Mouse (Mus musculus): ENCODE results near the gene Crispld2. TPM values are rescaled to one million over a fixed set of nuclear protein-coding genes. Genes with fewer than 3 reads are reported as not detected.

Crispld2 gene
- total and polyA plus RNA-seq, 3 experiments = 0.23 to 3.7 (median 0.45) TPM

DNA sequence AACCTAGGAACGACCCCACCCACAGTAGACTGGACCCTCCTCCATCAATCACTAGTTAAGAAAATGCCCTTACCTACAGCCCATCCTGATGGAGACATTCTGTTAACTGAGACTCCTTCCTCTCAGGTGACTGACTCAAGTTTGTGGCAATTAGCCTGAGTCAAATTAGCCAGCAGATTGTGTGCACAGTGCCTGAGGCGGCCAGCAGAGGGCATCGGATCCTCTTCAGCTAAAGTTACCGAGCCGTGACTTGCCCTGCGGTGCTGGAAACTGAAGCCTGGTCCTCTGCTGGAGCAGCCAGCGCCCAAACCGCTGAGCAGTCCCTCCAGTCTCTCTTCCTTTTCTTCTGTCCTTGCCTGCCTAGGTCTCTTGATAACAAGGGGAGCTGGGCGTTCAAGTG, 24.8 kb upstream of the Crispld2 start:
- DNase-seq (ENCODE audit: low spot score) (no peak), ATAC-seq (ENCODE audit: extremely low read depth, insufficient number of reproducible peaks, low FRiP score, poor library complexity, severe bottlenecking) (no peak)
- H3K27me3 ChIP-seq (ENCODE audit: insufficient read depth, low read length) = peaks cover 35% of the 10 kb centered on the region
- H3K4me1 ChIP-seq (ENCODE audit: insufficient read depth, low read depth, low read length) = no peaks in the 10 kb centered on the region
- no peaks in the 10 kb centered on the region for H3K36me3 ChIP-seq (replicated peaks)
- peaks cover 9% of the 10 kb centered on the region for H3K9me3 ChIP-seq (replicated peaks)
- H3K4me3 ChIP-seq (ENCODE audit: low read depth, low read length) = no peak overlapping the region
- TF ChIP-seq TAL1 (conservative IDR thresholded peaks at IDR 0.05; ENCODE audit: low read depth, low read length) (no peak), GATA2 (IDR thresholded peaks at IDR 0.05; ENCODE audit: borderline replicate concordance, low read depth, low read length) (no peak), POLR2AphosphoS5 (IDR thresholded peaks at IDR 0.05; ENCODE audit: insufficient replicate concordance, low read depth, low read length) (no peak), GATA1 (IDR thresholded peaks at IDR 0.05; ENCODE audit: borderline replicate concordance, low read length) (no peak), CTCF (IDR thresholded peaks at IDR 0.05; ENCODE audit: low read depth, low read length) (no peak)

DNA sequence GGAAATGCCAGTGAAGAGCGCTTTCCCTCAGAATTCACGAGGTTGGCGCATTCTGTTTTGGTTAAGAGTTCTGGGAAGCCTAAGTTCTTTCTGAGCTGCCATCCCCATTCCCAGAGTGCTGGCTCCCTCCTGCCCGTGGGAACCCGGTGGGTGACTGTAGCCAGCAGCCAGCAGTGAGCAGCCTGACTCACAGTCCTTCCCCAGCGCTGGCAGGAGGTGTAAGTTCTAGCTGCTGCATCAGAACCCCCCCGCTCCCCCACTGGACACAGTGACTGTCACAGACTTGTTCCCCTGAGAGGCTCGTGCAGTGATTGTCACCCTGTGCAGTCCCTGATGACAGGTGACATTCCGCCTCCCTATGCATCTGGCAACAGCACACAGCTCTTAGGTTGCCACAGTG, 22.1 kb upstream of the Crispld2 start:
- H3K27me3 ChIP-seq (ENCODE audit: insufficient read depth, low read length) = peaks cover 44% of the 10 kb centered on the region
- no peak overlapping the region for H3K4me3 ChIP-seq (ENCODE audit: low read depth, low read length)

DNA sequence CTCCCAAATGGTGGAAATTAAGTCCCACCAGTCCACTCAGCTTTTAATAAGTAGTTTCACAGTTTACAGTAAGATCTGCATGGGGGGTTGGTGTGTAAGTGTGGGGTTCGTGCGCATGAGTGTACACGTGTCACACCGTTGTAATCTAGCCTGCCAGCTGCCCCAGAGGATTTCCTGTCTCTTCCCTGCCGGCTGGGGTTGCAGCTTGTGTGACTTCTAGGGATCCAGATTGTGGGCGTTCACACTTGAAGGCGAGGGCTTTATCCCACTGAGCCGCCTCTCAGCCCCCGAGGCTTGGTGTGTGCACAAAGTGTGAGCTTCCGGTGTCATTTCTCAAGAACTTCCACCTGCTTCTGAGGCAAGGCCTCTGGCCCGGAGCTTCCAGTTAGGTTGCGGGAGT, 19.7 kb upstream of the Crispld2 start:
- Histone ChIP-seq H3K4me1 (ENCODE audit: insufficient read depth, low read depth, low read length) (no peaks in the 10 kb centered on the region), H3K9me3 (replicated peaks) (peaks cover 5% of the 10 kb centered on the region), H3K4me3 (ENCODE audit: low read depth, low read length) (no peak overlapping the region), H3K36me3 (replicated peaks) (no peaks in the 10 kb centered on the region), H3K27me3 (ENCODE audit: insufficient read depth, low read length) (peaks cover 42% of the 10 kb centered on the region)
- TF ChIP-seq TAL1 (conservative IDR thresholded peaks at IDR 0.05; ENCODE audit: low read depth, low read length) (no peak), GATA1 (IDR thresholded peaks at IDR 0.05; ENCODE audit: borderline replicate concordance, low read length) (no peak), CTCF (IDR thresholded peaks at IDR 0.05; ENCODE audit: low read depth, low read length) (no peak), POLR2AphosphoS5 (IDR thresholded peaks at IDR 0.05; ENCODE audit: insufficient replicate concordance, low read depth, low read length) (no peak), GATA2 (IDR thresholded peaks at IDR 0.05; ENCODE audit: borderline replicate concordance, low read depth, low read length) (no peak)
- DNase-seq (ENCODE audit: low spot score) (no peak), ATAC-seq (ENCODE audit: extremely low read depth, insufficient number of reproducible peaks, low FRiP score, poor library complexity, severe bottlenecking) (peak; percentile 48)

More for the DNA sequence above, 22.1 kb upstream of the Crispld2 start:
- DNase-seq (ENCODE audit: low spot score) (no peak), ATAC-seq (ENCODE audit: extremely low read depth, insufficient number of reproducible peaks, low FRiP score, poor library complexity, severe bottlenecking) (no peak)
- TF ChIP-seq CTCF (IDR thresholded peaks at IDR 0.05; ENCODE audit: low read depth, low read length) (no peak), TAL1 (conservative IDR thresholded peaks at IDR 0.05; ENCODE audit: low read depth, low read length) (no peak), GATA1 (IDR thresholded peaks at IDR 0.05; ENCODE audit: borderline replicate concordance, low read length) (no peak), POLR2AphosphoS5 (IDR thresholded peaks at IDR 0.05; ENCODE audit: insufficient replicate concordance, low read depth, low read length) (no peak), GATA2 (IDR thresholded peaks at IDR 0.05; ENCODE audit: borderline replicate concordance, low read depth, low read length) (no peak)
- H3K4me1 ChIP-seq (ENCODE audit: insufficient read depth, low read depth, low read length) = no peaks in the 10 kb centered on the region
- H3K36me3 ChIP-seq (replicated peaks) = no peaks in the 10 kb centered on the region
- H3K9me3 ChIP-seq (replicated peaks) = peaks cover 9% of the 10 kb centered on the region

DNA sequence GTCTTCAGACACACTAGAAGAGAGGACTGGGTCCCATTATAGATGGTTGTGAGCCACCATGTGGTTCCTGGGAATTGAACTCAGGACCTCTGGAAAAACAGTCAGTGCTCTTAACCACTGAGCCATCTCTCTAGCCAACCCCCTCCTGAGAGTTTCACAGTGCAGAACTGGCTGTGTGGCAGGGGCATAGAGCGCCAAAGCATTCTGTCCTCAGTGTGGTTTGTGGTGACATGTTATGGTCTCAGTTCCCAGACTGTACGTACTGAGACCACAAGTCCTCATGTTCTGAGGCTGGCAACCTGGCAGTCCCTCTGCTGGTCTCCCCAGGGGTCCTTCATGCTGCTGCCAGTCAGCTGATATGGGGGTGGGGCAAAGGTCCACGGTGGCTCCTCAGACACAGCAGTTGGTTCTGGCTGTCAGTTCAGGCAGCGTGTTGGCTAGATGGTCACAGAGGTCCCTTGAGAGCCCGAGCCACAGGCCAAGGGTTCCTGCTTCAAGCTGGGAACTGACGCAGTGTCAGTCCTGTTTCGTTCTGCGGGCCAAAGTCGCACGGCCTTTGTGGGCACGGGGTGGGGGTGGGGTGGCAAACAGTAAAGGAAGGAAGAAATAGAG, 13.4 kb upstream of the Crispld2 start:
- Histone ChIP-seq H3K9me3 (replicated peaks) (no peaks in the 10 kb centered on the region), H3K36me3 (replicated peaks) (no peaks in the 10 kb centered on the region), H3K4me1 (ENCODE audit: insufficient read depth, low read depth, low read length) (no peaks in the 10 kb centered on the region; the same call in 1 of the 2 replicates), H3K4me3 (ENCODE audit: low read depth, low read length) (no peak overlapping the region), H3K27me3 (ENCODE audit: insufficient read depth, low read length) (peaks cover 44% of the 10 kb centered on the region)
- no peak for DNase-seq (ENCODE audit: low spot score)
- no peak for TF ChIP-seq TAL1 (conservative IDR thresholded peaks at IDR 0.05; ENCODE audit: low read depth, low read length)
- no peak for TF ChIP-seq GATA1 (IDR thresholded peaks at IDR 0.05; ENCODE audit: borderline replicate concordance, low read length)
- TF ChIP-seq POLR2AphosphoS5 (IDR thresholded peaks at IDR 0.05; ENCODE audit: insufficient replicate concordance, low read depth, low read length) = no peak
- no peak for TF ChIP-seq GATA2 (IDR thresholded peaks at IDR 0.05; ENCODE audit: borderline replicate concordance, low read depth, low read length)
- no peak for TF ChIP-seq CTCF (IDR thresholded peaks at IDR 0.05; ENCODE audit: low read depth, low read length)
- ATAC-seq (ENCODE audit: extremely low read depth, insufficient number of reproducible peaks, low FRiP score, poor library complexity, severe bottlenecking) = no peak

DNA sequence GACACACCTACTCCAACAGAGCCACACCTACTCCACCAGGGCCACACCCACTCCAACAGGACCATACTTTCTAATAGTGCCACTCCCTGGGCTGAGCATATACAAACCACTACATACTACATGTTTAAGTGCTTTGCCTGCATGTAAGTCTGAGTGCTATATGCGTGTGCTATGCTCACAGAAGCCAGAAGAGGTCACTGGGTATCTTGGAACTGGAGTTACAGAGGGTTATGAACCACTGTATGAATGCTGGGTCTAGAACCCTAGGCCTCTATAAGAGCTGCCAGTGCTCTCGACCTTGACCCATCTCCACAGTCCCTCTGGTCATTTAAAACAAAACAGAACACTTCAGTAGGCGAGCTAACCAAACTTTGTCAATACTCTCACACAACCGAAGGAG, 11.0 kb upstream of the Crispld2 start:
- H3K4me1 ChIP-seq (ENCODE audit: insufficient read depth, low read depth, low read length) = no peaks in the 10 kb centered on the region; the same call in 1 of the 2 replicates
- H3K9me3 ChIP-seq (replicated peaks) = no peaks in the 10 kb centered on the region
- no peak for DNase-seq (ENCODE audit: low spot score)
- no peak overlapping the region for H3K4me3 ChIP-seq (ENCODE audit: low read depth, low read length)
- no peaks in the 10 kb centered on the region for H3K36me3 ChIP-seq (replicated peaks)
- TF ChIP-seq TAL1 (conservative IDR thresholded peaks at IDR 0.05; ENCODE audit: low read depth, low read length) (no peak), POLR2AphosphoS5 (IDR thresholded peaks at IDR 0.05; ENCODE audit: insufficient replicate concordance, low read depth, low read length) (no peak), GATA2 (IDR thresholded peaks at IDR 0.05; ENCODE audit: borderline replicate concordance, low read depth, low read length) (no peak), CTCF (IDR thresholded peaks at IDR 0.05; ENCODE audit: low read depth, low read length) (no peak), GATA1 (IDR thresholded peaks at IDR 0.05; ENCODE audit: borderline replicate concordance, low read length) (no peak)
- no peak for ATAC-seq (ENCODE audit: extremely low read depth, insufficient number of reproducible peaks, low FRiP score, poor library complexity, severe bottlenecking)
- peaks cover 36% of the 10 kb centered on the region for H3K27me3 ChIP-seq (ENCODE audit: insufficient read depth, low read length)

DNA sequence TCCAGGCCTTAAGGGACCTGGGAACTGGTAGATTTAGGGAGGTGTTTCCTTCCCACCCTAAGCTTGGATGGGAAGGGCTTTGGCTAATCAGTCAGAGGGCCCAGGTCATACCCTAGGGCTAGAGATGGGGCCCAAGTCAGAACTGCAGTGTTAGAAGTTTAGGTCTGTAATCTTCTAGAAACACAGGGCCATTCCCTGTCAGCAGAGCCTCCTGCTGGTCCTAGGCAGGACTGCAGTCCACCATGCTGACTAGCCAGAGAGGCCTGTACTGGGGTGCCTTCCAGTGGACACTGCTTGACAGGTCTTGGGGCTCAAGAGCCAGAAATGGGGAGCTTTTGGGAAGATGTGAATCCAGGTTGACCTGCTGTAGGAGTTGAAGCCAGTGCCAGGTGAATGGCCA, 8.2 kb upstream of the Crispld2 start:
- H3K4me3 ChIP-seq (ENCODE audit: low read depth, low read length) = no peak overlapping the region
- TF ChIP-seq GATA2 (IDR thresholded peaks at IDR 0.05; ENCODE audit: borderline replicate concordance, low read depth, low read length) = no peak
- no peak for TF ChIP-seq TAL1 (conservative IDR thresholded peaks at IDR 0.05; ENCODE audit: low read depth, low read length)
- peak; percentile 30; the same call in 1 of the 2 replicates for TF ChIP-seq CTCF (IDR thresholded peaks at IDR 0.05; ENCODE audit: low read depth, low read length)
- TF ChIP-seq POLR2AphosphoS5 (IDR thresholded peaks at IDR 0.05; ENCODE audit: insufficient replicate concordance, low read depth, low read length) = no peak
- no peak for TF ChIP-seq GATA1 (IDR thresholded peaks at IDR 0.05; ENCODE audit: borderline replicate concordance, low read length)
- ATAC-seq (ENCODE audit: extremely low read depth, insufficient number of reproducible peaks, low FRiP score, poor library complexity, severe bottlenecking) = no peak
- no peaks in the 10 kb centered on the region; the same call in 1 of the 2 replicates for H3K4me1 ChIP-seq (ENCODE audit: insufficient read depth, low read depth, low read length)
- H3K27me3 ChIP-seq (ENCODE audit: insufficient read depth, low read length) = peaks cover 31% of the 10 kb centered on the region
- H3K36me3 ChIP-seq (replicated peaks) = no peaks in the 10 kb centered on the region
- DNase-seq (ENCODE audit: low spot score) = peak; percentile 14
- no peaks in the 10 kb centered on the region for H3K9me3 ChIP-seq (replicated peaks)
